Comparison of ENCODE assay signal across 11 mouse cellular contexts in the genomic region with DNA sequence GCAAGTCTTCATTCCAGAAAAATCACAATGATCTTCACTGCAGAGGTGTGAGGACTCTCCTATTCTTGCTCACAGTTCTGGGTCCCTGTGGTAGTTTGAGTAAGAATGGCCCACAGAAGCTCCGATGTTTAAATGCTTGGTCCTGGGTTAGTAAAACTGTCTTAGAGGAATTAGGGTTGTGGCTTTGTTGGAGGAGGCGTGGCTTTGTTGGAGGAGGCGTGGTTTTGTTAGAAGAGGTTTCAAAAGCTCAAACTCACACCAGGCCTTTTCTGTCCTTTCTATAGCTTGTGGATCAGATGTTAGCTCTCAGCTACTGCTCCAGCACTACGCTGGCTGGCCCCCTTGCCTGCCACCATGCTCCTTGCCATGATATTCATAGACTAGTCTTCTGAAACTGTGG. TPM values are rescaled to one million over a fixed set of nuclear protein-coding genes. Genes with fewer than 3 reads are reported as not detected.
A peak's percentile ranks its signal among the peaks of the same experiment; 100 is the strongest.
DNase-seq lines count a peak whose midpoint lies in the region; ATAC-seq and TF ChIP-seq lines count a peak whose summit lies in the region.
"Had no signal": no experiment of that assay in that cellular context is flagged by ENCODE, and none has a peak within 500 bp of the region (broad histone marks: within the 10 kb centered on the region; RNA-seq: fewer than 3 reads in every experiment).

No protein-coding gene starts in this region.

- H3K9me3 ChIP-seq in lung, embryonic 14.5 days (ENCODE audit: low read depth, low read length) = no peaks in the 10 kb centered on the region
- H3K9me3 ChIP-seq: heart, embryonic 15.5 days had no signal

- no peak for TF ChIP-seq CTCF in lung, embryonic 14.5 days (IDR thresholded peaks at IDR 0.05; ENCODE audit: low read depth)

- H3K27ac ChIP-seq in lung, embryonic 14.5 days (ENCODE audit: low read depth) = no peak overlapping the region; the same call in 1 of the 2 replicates
- H3K27ac ChIP-seq: heart, embryonic 15.5 days had no signal

- 35% methylated on average over 4 of the region's 4 CpGs for WGBS in lung, embryonic 14.5 days

- H3K4me1 ChIP-seq in lung, embryonic 14.5 days (ENCODE audit: insufficient read depth) = peaks cover 7% of the 10 kb centered on the region; the same call in 1 of the 2 replicates

- peak; percentile 62; the same call in 1 of the 2 replicates for ATAC-seq in lung, embryonic 14.5 days (ENCODE audit: insufficient read depth)
- peak; percentile 47 for ATAC-seq in megakaryocyte, adult 5-6 weeks (ENCODE audit: poor library complexity, severe bottlenecking)

- H3K9ac ChIP-seq in lung, embryonic 14.5 days = no peak overlapping the region
- H3K9ac ChIP-seq: heart, embryonic 15.5 days had no signal

- H3K27me3 ChIP-seq in lung, embryonic 14.5 days (ENCODE audit: insufficient read depth, low read length) = no peaks in the 10 kb centered on the region

- no peaks in the 10 kb centered on the region for H3K36me3 ChIP-seq in lung, embryonic 14.5 days (ENCODE audit: insufficient read depth)
- H3K36me3 ChIP-seq: heart, embryonic 15.5 days had no signal

- peak; percentile 59 for DNase-seq in lung, embryonic 14.5 days
- DNase-seq in lung, postnatal 14 days = no peak
- DNase-seq in ES-CJ7 (ENCODE audit: low read depth, low spot score) (peak; percentile 19), ZHBTc4 (ENCODE audit: low read depth, low spot score) (peak; percentile 65)
- DNase-seq in left cerebral cortex, adult 8-10 months (ENCODE audit: low spot score in 2 of 2) = no peak
- no peak for DNase-seq in layer of hippocampus, adult 9-10 months (ENCODE audit: low spot score)
- DNase-seq: adrenal gland, postnatal 25 days; cerebellum, adult 8-10 months; thymus, adult 18-20 months had no signal

- peak overlapping the region; percentile 32; the same call in 1 of the 2 replicates for H3K4me2 ChIP-seq in lung, embryonic 14.5 days
- H3K4me2 ChIP-seq: heart, embryonic 15.5 days had no signal

- H3K4me3 ChIP-seq in lung, embryonic 14.5 days (ENCODE audit: low read depth, low read length) = no peak overlapping the region
- H3K4me3 ChIP-seq: heart, embryonic 15.5 days had no signal

RNA-seq across cellular contexts. Expression of gene Stum, which starts 27.6 kb away (rescaled TPM):
- not detected in 2 replicates for polyA plus RNA-seq in lung, embryonic 14.5 days (2014; fragmentation: Nextera tagmentation; extraction: Ambion mirVana)
- not detected in 2 replicates for total RNA-seq in megakaryocyte, adult 5-6 weeks (2015)
- not detected in 2 replicates for total RNA-seq in megakaryocyte, adult 5-6 weeks (2017)
- 100 to 1,000 TPM; 139 to 156 (median 147) TPM for total RNA-seq in left cerebral cortex, adult 8-10 months (2022)

RNA-seq across cellular contexts. Expression of gene Parp1, which starts 57.8 kb away (rescaled TPM):
- 147 TPM in 2 replicates for polyA plus RNA-seq in lung, embryonic 14.5 days (2014; fragmentation: Nextera tagmentation; extraction: Ambion mirVana)
- 38.4 and 41.6 TPM in 2 replicates for total RNA-seq in megakaryocyte, adult 5-6 weeks (2015)
- total RNA-seq in megakaryocyte, adult 5-6 weeks (2017) = 97.3 and 107 TPM in 2 replicates
- 10 to 100 TPM; 71.1 to 84.3 (median 79.6) TPM for total RNA-seq in left cerebral cortex, adult 8-10 months (2022)

Comparison
In these comparisons a context has a peak if more than half of its experiments do, and no peak if none do; other contexts are left out.
1. DNase-seq: peak in lung, embryonic 14.5 days (single experiment), ES-CJ7 (single experiment) and ZHBTc4 (single experiment); none in lung, postnatal 14 days (single experiment), left cerebral cortex, adult 8-10 months (0 of 2) and layer of hippocampus, adult 9-10 months (single experiment).
2. RNA of gene Stum, which starts 27.6 kb away (total RNA-seq): 139 to 156 TPM in left cerebral cortex, adult 8-10 months; not detected in megakaryocyte, adult 5-6 weeks; every median in the first group is over 100 times any median in the second.